Mouse (Mus musculus) lung, postnatal 0 days (tissue): ENCODE data around the gene AI464131.

Experiments used
- CTCF ChIP-seq: IDR thresholded peaks from 2 replicates; pipeline ENCODE4 v1.5.1; 2016; ENCODE audit warnings: antibody characterized with exemption, mild to moderate bottlenecking
- EP300 ChIP-seq: IDR thresholded peaks from 2 replicates; pipeline ENCODE4 v1.6.1; 2016; ENCODE audit warnings: antibody characterized with exemption, mild to moderate bottlenecking, control low read depth

- TF ChIP-seq CTCF (no peak), EP300 (no peak)
Observed at GRCm38 (mm10) chr4:41471384-41471689, 31.5 kb downstream of the AI464131 start.
